Mouse (Mus musculus): ENCODE measurements around the gene Rbm15b.

DNA sequence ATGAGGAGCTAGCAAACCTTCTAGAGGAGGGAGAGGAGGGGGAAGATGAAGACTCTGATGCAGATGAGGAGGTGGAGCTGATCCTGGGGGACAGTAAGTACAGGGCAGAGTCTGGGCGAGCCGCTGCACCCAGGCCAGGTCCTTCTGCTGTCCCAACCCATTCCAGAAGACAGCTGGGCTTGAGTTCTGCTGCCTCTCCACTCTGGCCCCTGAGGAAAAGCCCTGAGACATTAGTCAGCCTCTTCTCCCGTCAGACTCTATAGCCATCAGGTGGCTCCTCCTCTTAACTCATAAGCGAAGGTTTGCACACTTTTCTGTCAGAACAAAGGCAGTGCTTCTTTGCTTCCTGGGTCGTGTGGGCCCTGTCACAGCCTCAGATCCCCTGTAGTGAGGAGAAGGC lies 13.0 kb downstream of the Rbm15b start:
- TF ChIP-seq CTCF (IDR thresholded peaks at IDR 0.05; ENCODE audit: extremely low read depth, insufficient read depth, insufficient read length, insufficient replicate concordance) (no peak), POLR2A (IDR thresholded peaks at IDR 0.05; ENCODE audit: low read depth, low read length) (no peak)
